Mouse (Mus musculus) E14TG2a.4 (cell line): Measurements from ENCODE around the gene Frmd5.

Experiments used
- CTCF ChIP-seq: conservative IDR thresholded peaks from 2 replicates; pipeline ENCODE4 v1.5.1; 2014; ENCODE audit warnings: low read length
- NANOG ChIP-seq: IDR thresholded peaks from 2 replicates; pipeline ENCODE4 v1.6.1; 2014; ENCODE audit warnings: borderline replicate concordance, low read length, mixed read lengths

GRCm38 (mm10) chr2:121695436-121695835 is 111.5 kb downstream of the Frmd5 start:
- peak; percentile 49 for TF ChIP-seq CTCF
- no peak for TF ChIP-seq NANOG
